Mouse (Mus musculus) E14TG2a.4 (cell line): ENCODE measurements around the gene Ube2l6.

ENCODE experiments used
- CTCF ChIP-seq: conservative IDR thresholded peaks from 2 replicates; pipeline ENCODE4 v1.5.1; 2014; ENCODE audit warnings: low read length
- NANOG ChIP-seq: IDR thresholded peaks from 2 replicates; pipeline ENCODE4 v1.6.1; 2014; ENCODE audit warnings: borderline replicate concordance, low read length, mixed read lengths
- POU5F1 ChIP-seq: IDR thresholded peaks from 2 replicates; pipeline ENCODE4 v1.6.1; 2014; ENCODE audit warnings: low read length, borderline replicate concordance

- TF ChIP-seq CTCF (no peak), NANOG (no peak), POU5F1 (no peak)
Observed at GRCm38 (mm10) chr2:84806546-84806945, 7.9 kb downstream of the Ube2l6 start.
